Mouse (Mus musculus): Measurements from ENCODE around the gene Zfp984. TPM values are rescaled to one million over a fixed set of nuclear protein-coding genes. Genes with fewer than 3 reads are reported as not detected.
"Not testable (repeated sequence)": the region's sequence is repeated elsewhere in the genome, so short reads cannot be mapped to it uniquely, and the experiment has no call there.

Gene Zfp984
- 5.8 and 6.8 TPM in 2 replicates for polyA plus RNA-seq (2012; ENCODE audit: insufficient read depth, insufficient read length, missing spikeins)

- Histone ChIP-seq H3K27ac (replicated peaks; ENCODE audit: low read depth, low read length) (peak within 1 kb of the TSS; percentile 20), H3K4me3 (ENCODE audit: insufficient read depth, low read depth, low read length) (peak within 1 kb of the TSS; percentile 66)
- not testable (repeated sequence) for H3K4me1 ChIP-seq (ENCODE audit: control insufficient read depth, insufficient read depth, insufficient read length, low read length)
Measured at GRCm38 (mm10) chr4:147809292-147809965, at the start of gene Zfp984. Zfp984 (minus strand) TSS chr4:147809788.

GRCm38 (mm10) chr4:147850776-147851175 is 41.2 kb upstream of the Zfp984 start:
- Histone ChIP-seq H3K4me1 (ENCODE audit: control insufficient read depth, insufficient read depth, insufficient read length, low read length) (no peaks in the 10 kb centered on the region; the same call in 1 of the 2 replicates), H3K4me3 (ENCODE audit: insufficient read depth, low read depth, low read length) (no peak overlapping the region), H3K27ac (replicated peaks; ENCODE audit: low read depth, low read length) (no peak overlapping the region)

GRCm38 (mm10) chr4:147848584-147848991 is 39.0 kb upstream of the Zfp984 start:
- H3K4me1 ChIP-seq (ENCODE audit: control insufficient read depth, insufficient read depth, insufficient read length, low read length) = no peaks in the 10 kb centered on the region; the same call in 1 of the 2 replicates
- peak overlapping the region; percentile 72 for H3K27ac ChIP-seq (replicated peaks; ENCODE audit: low read depth, low read length)
- peak overlapping the region; percentile 63 for H3K4me3 ChIP-seq (ENCODE audit: insufficient read depth, low read depth, low read length)

GRCm38 (mm10) chr4:147847614-147848583 is 38.3 kb upstream of the Zfp984 start, which contains the start of gene Zfp933:
Zfp933 (minus strand) TSS chr4:147848366.
- no peaks in the 10 kb centered on the region; the same call in 1 of the 2 replicates for H3K4me1 ChIP-seq (ENCODE audit: control insufficient read depth, insufficient read depth, insufficient read length, low read length)
- peak within 1 kb of the TSS; percentile 72 for H3K27ac ChIP-seq (replicated peaks; ENCODE audit: low read depth, low read length)
- peak within 1 kb of the TSS; percentile 82 for H3K4me3 ChIP-seq (ENCODE audit: insufficient read depth, low read depth, low read length)

GRCm38 (mm10) chr4:147842871-147843270 is 33.3 kb upstream of the Zfp984 start:
- Histone ChIP-seq H3K27ac (replicated peaks; ENCODE audit: low read depth, low read length) (no peak overlapping the region), H3K4me1 (ENCODE audit: control insufficient read depth, insufficient read depth, insufficient read length, low read length) (no peaks in the 10 kb centered on the region), H3K4me3 (ENCODE audit: insufficient read depth, low read depth, low read length) (no peak overlapping the region)

- not testable (repeated sequence) for H3K27ac ChIP-seq (replicated peaks; ENCODE audit: low read depth, low read length); H3K4me3 ChIP-seq (ENCODE audit: insufficient read depth, low read depth, low read length); H3K4me1 ChIP-seq (ENCODE audit: control insufficient read depth, insufficient read depth, insufficient read length, low read length)
Measured at GRCm38 (mm10) chr4:147839282-147839681, 29.7 kb upstream of the Zfp984 start.

- H3K4me1 ChIP-seq (ENCODE audit: control insufficient read depth, insufficient read depth, insufficient read length, low read length) = no peaks in the 10 kb centered on the region
- no peak overlapping the region for H3K27ac ChIP-seq (replicated peaks; ENCODE audit: low read depth, low read length)
- H3K4me3 ChIP-seq (ENCODE audit: insufficient read depth, low read depth, low read length) = no peak overlapping the region
Measured at GRCm38 (mm10) chr4:147824389-147824788, 14.8 kb upstream of the Zfp984 start.

- not testable (repeated sequence) for H3K27ac ChIP-seq (replicated peaks; ENCODE audit: low read depth, low read length); H3K4me3 ChIP-seq (ENCODE audit: insufficient read depth, low read depth, low read length); H3K4me1 ChIP-seq (ENCODE audit: control insufficient read depth, insufficient read depth, insufficient read length, low read length)
Measured at GRCm38 (mm10) chr4:147821414-147821813, 11.8 kb upstream of the Zfp984 start.

GRCm38 (mm10) chr4:147819659-147820058 is 10.1 kb upstream of the Zfp984 start:
- H3K4me1 ChIP-seq (ENCODE audit: control insufficient read depth, insufficient read depth, insufficient read length, low read length); H3K27ac ChIP-seq (replicated peaks; ENCODE audit: low read depth, low read length); H3K4me3 ChIP-seq (ENCODE audit: insufficient read depth, low read depth, low read length): not testable (repeated sequence)

GRCm38 (mm10) chr4:147814592-147815167 is 5.1 kb upstream of the Zfp984 start:
- Histone ChIP-seq H3K4me3 (ENCODE audit: insufficient read depth, low read depth, low read length) (no peak overlapping the region), H3K27ac (replicated peaks; ENCODE audit: low read depth, low read length) (no peak overlapping the region), H3K4me1 (ENCODE audit: control insufficient read depth, insufficient read depth, insufficient read length, low read length) (no peaks in the 10 kb centered on the region)

GRCm38 (mm10) chr4:147813249-147813765 is 3.7 kb upstream of the Zfp984 start:
- Histone ChIP-seq H3K4me1 (ENCODE audit: control insufficient read depth, insufficient read depth, insufficient read length, low read length) (no peaks in the 10 kb centered on the region), H3K27ac (replicated peaks; ENCODE audit: low read depth, low read length) (no peak overlapping the region), H3K4me3 (ENCODE audit: insufficient read depth, low read depth, low read length) (no peak overlapping the region)

- not testable (repeated sequence) for H3K4me1 ChIP-seq (ENCODE audit: control insufficient read depth, insufficient read depth, insufficient read length, low read length)
- Histone ChIP-seq H3K27ac (replicated peaks; ENCODE audit: low read depth, low read length) (peak overlapping the region; percentile 20; the same call in 1 of the 2 replicates), H3K4me3 (ENCODE audit: insufficient read depth, low read depth, low read length) (peak overlapping the region; percentile 66)
Measured at GRCm38 (mm10) chr4:147809966-147810304, 347 bp upstream of the Zfp984 start.

GRCm38 (mm10) chr4:147808483-147808882 is 1.1 kb downstream of the Zfp984 start:
- not testable (repeated sequence) for H3K4me1 ChIP-seq (ENCODE audit: control insufficient read depth, insufficient read depth, insufficient read length, low read length); H3K27ac ChIP-seq (replicated peaks; ENCODE audit: low read depth, low read length)
- peak overlapping the region; percentile 30 for H3K4me3 ChIP-seq (ENCODE audit: insufficient read depth, low read depth, low read length)

- H3K4me1 ChIP-seq (ENCODE audit: control insufficient read depth, insufficient read depth, insufficient read length, low read length); H3K4me3 ChIP-seq (ENCODE audit: insufficient read depth, low read depth, low read length); H3K27ac ChIP-seq (replicated peaks; ENCODE audit: low read depth, low read length): not testable (repeated sequence)
Measured at GRCm38 (mm10) chr4:147795308-147795707, 14.3 kb downstream of the Zfp984 start.

Measured in brown adipose tissue, adult 24 weeks (tissue).